Mouse (Mus musculus) E14TG2a.4 (cell line): ENCODE data around the gene Nr0b2.

Source experiments
- CTCF ChIP-seq: conservative IDR thresholded peaks from 2 replicates; pipeline ENCODE4 v1.5.1; 2014; ENCODE audit warnings: low read length
- NANOG ChIP-seq: IDR thresholded peaks from 2 replicates; pipeline ENCODE4 v1.6.1; 2014; ENCODE audit warnings: borderline replicate concordance, low read length, mixed read lengths
- POU5F1 ChIP-seq: IDR thresholded peaks from 2 replicates; pipeline ENCODE4 v1.6.1; 2014; ENCODE audit warnings: low read length, borderline replicate concordance

DNA sequence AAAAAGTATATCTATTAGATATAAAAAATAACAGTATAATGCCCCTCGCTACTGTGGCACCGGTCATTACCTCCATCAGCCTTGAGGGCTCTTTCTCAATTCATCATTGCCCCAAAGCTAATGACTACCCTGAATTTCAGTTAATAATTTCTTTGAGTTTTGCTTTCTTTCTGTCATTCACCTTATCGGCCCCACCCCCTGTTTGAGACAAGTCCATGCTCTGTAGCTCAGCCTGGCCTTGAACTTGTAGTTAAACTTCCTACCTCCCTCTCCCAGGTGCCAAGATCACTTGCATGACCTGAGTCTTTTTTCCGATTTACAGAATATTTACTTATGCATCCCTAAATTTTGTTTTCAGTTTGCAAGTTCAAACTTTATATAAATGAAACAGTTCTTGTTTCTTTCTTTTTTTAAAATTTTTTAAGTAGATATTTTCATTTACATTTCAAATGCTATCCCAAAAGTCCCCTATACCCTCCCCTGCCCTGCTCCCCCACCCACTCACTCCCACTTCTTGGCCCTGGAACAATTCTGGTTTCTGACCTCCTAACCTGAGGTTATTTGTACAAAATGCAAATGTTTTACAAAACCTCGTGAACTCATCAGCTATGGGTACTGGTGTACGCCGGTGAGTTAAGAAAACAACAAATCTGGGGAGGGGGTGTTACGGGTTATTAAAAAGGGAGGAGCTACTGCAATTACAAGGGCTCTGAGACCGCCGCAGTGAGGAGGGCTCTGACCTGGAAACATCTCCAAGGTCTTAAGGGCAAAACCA lies 16.3 kb downstream of the Nr0b2 start:
- TF ChIP-seq CTCF (no peak), POU5F1 (no peak), NANOG (no peak)
